Mouse (Mus musculus): ENCODE measurements around the gene Abcg1.

Gene Abcg1

GRCm38 (mm10) chr17:31078581-31078980 is 21.1 kb downstream of the Abcg1 start:
- DNase-seq (ENCODE audit: low read depth, low spot score) = no peak

GRCm38 (mm10) chr17:31079078-31079840 is 21.8 kb downstream of the Abcg1 start:
- no peak for DNase-seq (ENCODE audit: low read depth, low spot score)

- DNase-seq (ENCODE audit: low read depth, low spot score) = no peak
Measured at GRCm38 (mm10) chr17:31082296-31083078, 25.0 kb downstream of the Abcg1 start.

- no peak for DNase-seq (ENCODE audit: low read depth, low spot score)
Measured at GRCm38 (mm10) chr17:31085519-31085918, 28.0 kb downstream of the Abcg1 start.

- DNase-seq (ENCODE audit: low read depth, low spot score) = no peak
Measured at GRCm38 (mm10) chr17:31086196-31086595, 28.7 kb downstream of the Abcg1 start.

GRCm38 (mm10) chr17:31088711-31089110 is 31.2 kb downstream of the Abcg1 start:
- no peak for DNase-seq (ENCODE audit: low read depth, low spot score)

- no peak for DNase-seq (ENCODE audit: low read depth, low spot score)
Measured at GRCm38 (mm10) chr17:31089848-31090247, 32.4 kb downstream of the Abcg1 start.

- DNase-seq (ENCODE audit: low read depth, low spot score) = no peak
Measured at GRCm38 (mm10) chr17:31091023-31091735, 33.7 kb downstream of the Abcg1 start.

- no peak for DNase-seq (ENCODE audit: low read depth, low spot score)
Measured at GRCm38 (mm10) chr17:31094781-31095180, 37.3 kb downstream of the Abcg1 start.

GRCm38 (mm10) chr17:31095570-31095969 is 38.1 kb downstream of the Abcg1 start:
- no peak for DNase-seq (ENCODE audit: low read depth, low spot score)

- no peak for DNase-seq (ENCODE audit: low read depth, low spot score)
Measured at GRCm38 (mm10) chr17:31096893-31097292, 39.4 kb downstream of the Abcg1 start.

- DNase-seq (ENCODE audit: low read depth, low spot score) = no peak
Measured at GRCm38 (mm10) chr17:31098788-31099187, 41.3 kb downstream of the Abcg1 start.

- DNase-seq (ENCODE audit: low read depth, low spot score) = no peak
Measured at GRCm38 (mm10) chr17:31103007-31103570, 45.6 kb downstream of the Abcg1 start.

GRCm38 (mm10) chr17:31103823-31104222 is 46.3 kb downstream of the Abcg1 start:
- DNase-seq (ENCODE audit: low read depth, low spot score) = no peak

- DNase-seq (ENCODE audit: low read depth, low spot score) = no peak
Measured at GRCm38 (mm10) chr17:31108388-31108787, 50.9 kb downstream of the Abcg1 start.

GRCm38 (mm10) chr17:31113191-31113856 is 55.8 kb downstream of the Abcg1 start:
- DNase-seq (ENCODE audit: low read depth, low spot score) = no peak

- DNase-seq (ENCODE audit: low read depth, low spot score) = no peak
Measured at GRCm38 (mm10) chr17:31116063-31116462, 58.6 kb downstream of the Abcg1 start.

- DNase-seq (ENCODE audit: low read depth, low spot score) = no peak
Measured at GRCm38 (mm10) chr17:31117946-31118345, 60.5 kb downstream of the Abcg1 start.

- DNase-seq (ENCODE audit: low read depth, low spot score) = peak; percentile 76
Measured at GRCm38 (mm10) chr17:31119429-31119828, 62.0 kb downstream of the Abcg1 start.

GRCm38 (mm10) chr17:31121975-31122374 is 64.5 kb downstream of the Abcg1 start:
- DNase-seq (ENCODE audit: low read depth, low spot score) = peak; percentile 50

- DNase-seq (ENCODE audit: low read depth, low spot score) = peak; percentile 25
Measured at GRCm38 (mm10) chr17:31125548-31126266, 68.2 kb downstream of the Abcg1 start.
